Mouse (Mus musculus) forebrain, embryonic 16.5 days (tissue): Measurements from ENCODE around the gene Tefm. TPM values are rescaled to one million over a fixed set of nuclear protein-coding genes. Genes with fewer than 3 reads are reported as not detected.
"Not testable (repeated sequence)": the region's sequence is repeated elsewhere in the genome, so short reads cannot be mapped to it uniquely, and the experiment has no call there.

Experiments
- ATAC-seq: fragments of 200-750 bp; cut with Nextera tagmentation; 2 replicates; pipeline ENCODE4 v1.8.0; 2017; ENCODE audit warnings: mild to moderate bottlenecking, moderate library complexity
- H3K27ac ChIP-seq: fragments of 300-500 bp; sonication (generic); 2 replicates; pipeline ENCODE4 v1.5.1; 2014; ENCODE audit warnings: low read length, control low read depth
- H3K27me3 ChIP-seq: fragments of 300-500 bp; sonication (generic); replicated peaks from 2 replicates; pipeline ENCODE4 v1.6.1; 2014; ENCODE audit warnings: low read length; ENCODE audit not compliant: control insufficient read depth, insufficient read depth
- H3K36me3 ChIP-seq: fragments of 300-500 bp; sonication (generic); 2 replicates; pipeline ENCODE4 v1.6.1; 2014; ENCODE audit not compliant: control insufficient read depth, insufficient read depth
- H3K4me1 ChIP-seq: fragments of 300-500 bp; sonication (generic); replicated peaks from 2 replicates; pipeline ENCODE4 v1.6.1; 2014; ENCODE audit warnings: low read length; ENCODE audit not compliant: control insufficient read depth, insufficient read depth
- H3K4me2 ChIP-seq: fragments of 300-500 bp; sonication (generic); 2 replicates; pipeline ENCODE4 v1.6.1; 2014; ENCODE audit warnings: mild to moderate bottlenecking, low read length, control low read depth
- H3K4me3 ChIP-seq: fragments of 300-500 bp; sonication (generic); replicated peaks from 2 replicates; pipeline ENCODE4 v1.5.1; 2014; ENCODE audit warnings: mild to moderate bottlenecking, low read length, control low read depth
- H3K9ac ChIP-seq: fragments of 300-500 bp; sonication (generic); replicated peaks from 2 replicates; pipeline ENCODE4 v1.6.1; 2014; ENCODE audit warnings: low read depth, low read length, control low read depth
- H3K9me3 ChIP-seq: fragments of 300-500 bp; sonication (generic); 2 replicates; pipeline ENCODE4 v1.6.1; 2016; ENCODE audit warnings: low read length; ENCODE audit not compliant: control insufficient read depth
- WGBS: fragments of 180-500 bp; shearing (Covaris S2); extraction: QIAGEN DNeasy Blood & Tissue Kit; methylation state at CpG from one replicate; pipeline ENCODE4 v1.1.7; 2014; 5-methylcytosine and 5-hydroxymethylcytosine counted together
- polyA plus RNA-seq: library from polyadenylated mRNA; unstranded; fragments of >200 nt; fragmentation: Nextera tagmentation; extraction: Ambion mirVana; gene quantifications from 2 replicates; pipeline ENCODE4 v1.2.1, GENCODE M21; 2015

Gene Tefm
- 24.9 and 27.2 TPM in 2 replicates for polyA plus RNA-seq

DNA sequence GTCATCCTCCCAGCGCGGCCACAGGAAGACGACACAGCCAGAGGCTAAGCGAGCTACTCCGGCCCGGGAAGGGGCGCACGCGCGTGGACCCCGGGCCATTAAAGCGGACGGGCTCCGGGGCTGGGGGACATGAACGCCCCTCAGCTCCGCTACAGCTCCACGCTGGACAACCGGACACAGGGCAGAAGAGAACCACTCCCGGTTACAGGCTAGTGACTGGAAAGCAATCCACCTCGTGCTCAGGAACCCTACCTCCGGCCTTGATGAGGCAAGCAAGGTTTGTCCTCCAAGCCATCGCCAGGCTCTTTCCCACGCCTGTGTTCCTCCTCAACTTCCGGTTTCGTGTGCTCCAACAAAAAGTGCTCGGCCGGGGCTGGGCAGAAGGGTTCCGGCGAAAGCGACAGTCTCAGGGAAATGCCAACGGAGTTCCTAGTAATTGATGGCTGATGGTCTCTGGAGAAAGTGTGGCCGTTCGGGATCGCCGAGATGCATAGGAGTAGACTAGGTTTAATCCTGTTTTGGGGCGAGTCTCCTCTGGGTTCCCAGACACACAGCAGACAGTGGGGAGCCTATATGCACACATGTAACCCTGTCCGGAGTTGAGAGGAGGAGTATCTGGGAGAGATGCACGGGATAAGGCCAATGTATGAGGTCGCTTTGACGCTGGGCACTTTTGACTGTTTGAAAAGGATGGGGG lies at the start of gene Tefm:
Tefm (minus strand) TSS at position 351 of the 697 bp plus-strand sequence.
- peak; percentile 96 for ATAC-seq
- no peaks in the 10 kb centered on the region for H3K27me3 ChIP-seq
- H3K9ac ChIP-seq = peak within 1 kb of the TSS; percentile 82
- no peaks in the 10 kb centered on the region for H3K36me3 ChIP-seq
- H3K9me3 ChIP-seq = no peaks in the 10 kb centered on the region
- H3K4me2 ChIP-seq = peak within 1 kb of the TSS; percentile 68
- peak within 1 kb of the TSS; percentile 71 for H3K4me3 ChIP-seq
- peak within 1 kb of the TSS; percentile 72 for H3K27ac ChIP-seq
- WGBS = under 1% methylated on average over 40 of the region's 40 CpGs
- H3K4me1 ChIP-seq = peaks cover 12% of the 10 kb centered on the region; the same call in 1 of the 2 replicates

DNA sequence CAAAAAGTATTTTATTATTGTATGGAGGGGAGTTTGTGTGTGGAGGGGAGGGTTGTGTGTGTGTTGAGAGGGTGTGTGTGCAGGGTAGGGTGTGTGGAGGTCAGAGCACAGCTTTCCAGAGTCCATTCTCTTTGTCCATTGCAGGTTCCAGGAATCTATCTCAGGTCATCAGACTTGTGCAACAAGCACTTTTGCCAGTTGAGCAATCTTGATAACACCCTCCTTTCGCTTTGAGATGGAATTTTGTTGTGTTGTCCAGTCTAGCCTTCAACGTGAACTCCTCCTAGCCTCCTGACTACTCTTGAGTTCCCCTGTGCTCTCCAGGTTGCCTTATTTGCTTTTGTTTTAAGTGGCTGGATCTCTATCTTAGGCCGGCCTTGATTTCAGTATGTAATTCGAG lies 48.3 kb upstream of the Tefm start:
- Histone ChIP-seq H3K4me1 (no peaks in the 10 kb centered on the region), H3K27me3 (no peaks in the 10 kb centered on the region), H3K4me2 (no peak overlapping the region), H3K9me3 (no peaks in the 10 kb centered on the region), H3K9ac (no peak overlapping the region), H3K4me3 (no peak overlapping the region), H3K27ac (no peak overlapping the region), H3K36me3 (no peaks in the 10 kb centered on the region)
- no peak for ATAC-seq
- WGBS = 81% methylated on average over 4 of the region's 4 CpGs

DNA sequence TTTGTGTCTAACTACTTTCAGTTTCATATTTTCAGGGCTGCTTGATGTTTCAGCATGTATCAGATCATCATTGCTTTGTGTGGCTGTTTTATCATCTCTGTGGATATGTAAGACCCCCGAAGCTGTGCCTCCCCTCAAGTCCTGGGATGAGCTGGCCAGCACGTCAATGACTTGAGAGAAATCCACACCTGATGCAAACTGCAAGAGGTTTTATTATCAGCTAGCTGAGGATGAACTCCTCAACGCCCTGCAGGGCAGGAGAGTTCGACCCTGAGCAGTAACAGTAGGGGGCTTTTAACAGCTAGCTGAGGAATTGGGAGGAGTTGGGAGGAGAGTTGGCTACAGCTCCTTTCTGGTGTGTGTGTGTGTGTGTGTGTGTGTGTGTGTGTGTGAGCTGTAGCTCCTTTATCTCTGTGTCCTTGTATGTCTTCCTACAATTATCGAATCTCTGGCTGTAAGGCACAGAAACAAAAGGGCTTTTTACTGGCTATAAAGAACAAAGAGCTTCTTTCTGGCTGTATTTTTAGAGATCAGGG lies 43.5 kb upstream of the Tefm start:
- H3K4me1 ChIP-seq, H3K4me2 ChIP-seq, H3K36me3 ChIP-seq, H3K9ac ChIP-seq, H3K27me3 ChIP-seq, H3K4me3 ChIP-seq, H3K9me3 ChIP-seq, ATAC-seq, H3K27ac ChIP-seq: not testable (repeated sequence)
- WGBS = 58% methylated on average over 5 of the region's 5 CpGs

DNA sequence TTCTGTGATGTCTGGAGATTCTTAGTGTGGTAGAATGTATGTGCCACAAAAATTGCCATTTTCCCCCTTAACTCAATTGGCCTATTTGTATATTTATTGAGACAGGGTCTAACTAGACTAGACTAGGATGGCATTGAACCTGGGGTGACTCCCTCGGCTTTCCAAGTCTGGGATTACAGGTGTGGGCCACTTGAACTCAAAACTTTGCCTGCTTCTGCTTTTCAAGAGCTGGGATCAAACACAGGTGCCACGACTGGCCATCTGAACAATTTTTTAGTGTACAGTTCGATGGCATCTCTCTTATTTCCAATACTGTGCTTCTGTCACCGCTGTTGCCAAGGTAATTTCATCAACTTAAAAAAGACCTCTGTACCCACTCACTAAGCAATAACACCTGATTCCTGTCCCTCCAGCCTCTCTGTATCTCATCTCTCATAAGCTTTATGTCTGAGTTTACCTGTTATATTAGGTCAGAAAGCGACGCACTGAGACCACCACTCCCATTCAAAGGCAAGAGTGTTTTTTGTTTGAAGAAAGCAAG lies 42.6 kb upstream of the Tefm start:
- no peaks in the 10 kb centered on the region for H3K4me1 ChIP-seq
- no peak for ATAC-seq
- 90% methylated on average over 6 of the region's 6 CpGs for WGBS
- H3K9me3 ChIP-seq = no peaks in the 10 kb centered on the region
- H3K27ac ChIP-seq = no peak overlapping the region
- no peak overlapping the region for H3K9ac ChIP-seq
- H3K4me3 ChIP-seq = no peak overlapping the region; the same call in 1 of the 2 replicates
- no peaks in the 10 kb centered on the region for H3K27me3 ChIP-seq
- no peaks in the 10 kb centered on the region for H3K36me3 ChIP-seq
- no peak overlapping the region; the same call in 1 of the 2 replicates for H3K4me2 ChIP-seq

DNA sequence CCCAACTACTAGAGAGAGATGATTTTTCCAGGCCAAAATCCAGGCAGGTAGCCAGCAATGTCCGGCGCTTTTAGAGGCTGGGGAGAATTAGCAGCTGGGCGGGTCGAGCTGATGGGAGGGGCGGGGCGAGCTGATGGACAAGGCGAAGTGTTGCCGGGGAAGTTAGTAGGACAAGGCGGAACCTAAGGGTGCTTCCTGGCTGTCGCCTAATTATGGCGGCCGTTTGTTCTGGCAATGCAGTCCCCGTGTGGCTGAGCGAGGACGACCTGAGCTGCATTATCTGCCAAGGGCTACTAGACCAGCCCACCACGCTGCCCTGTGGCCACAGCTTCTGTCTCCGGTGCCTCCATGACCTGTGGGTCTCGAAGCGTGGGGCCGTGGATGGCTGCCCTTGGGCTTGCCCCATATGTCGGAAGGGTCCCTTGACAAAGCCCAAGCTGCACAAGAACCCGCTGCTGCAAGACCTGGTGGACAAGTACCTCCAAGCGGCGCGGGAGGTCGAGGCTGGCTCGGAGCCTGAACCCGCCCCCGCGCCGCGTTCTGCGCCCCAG lies 41.8 kb upstream of the Tefm start, which contains the start of gene Rnf135:
Rnf135 (plus strand) TSS at position 147 of the 551 bp plus-strand sequence.
- Histone ChIP-seq H3K27me3 (no peaks in the 10 kb centered on the region), H3K4me2 (peak within 1 kb of the TSS; percentile 67), H3K9ac (peak within 1 kb of the TSS; percentile 49), H3K4me3 (peak within 1 kb of the TSS; percentile 48), H3K27ac (no peak within 1 kb of the TSS), H3K36me3 (no peaks in the 10 kb centered on the region), H3K4me1 (no peaks in the 10 kb centered on the region), H3K9me3 (no peaks in the 10 kb centered on the region)
- peak; percentile 55; the same call in 1 of the 2 replicates for ATAC-seq
- WGBS = under 1% methylated on average over 33 of the region's 33 CpGs

DNA sequence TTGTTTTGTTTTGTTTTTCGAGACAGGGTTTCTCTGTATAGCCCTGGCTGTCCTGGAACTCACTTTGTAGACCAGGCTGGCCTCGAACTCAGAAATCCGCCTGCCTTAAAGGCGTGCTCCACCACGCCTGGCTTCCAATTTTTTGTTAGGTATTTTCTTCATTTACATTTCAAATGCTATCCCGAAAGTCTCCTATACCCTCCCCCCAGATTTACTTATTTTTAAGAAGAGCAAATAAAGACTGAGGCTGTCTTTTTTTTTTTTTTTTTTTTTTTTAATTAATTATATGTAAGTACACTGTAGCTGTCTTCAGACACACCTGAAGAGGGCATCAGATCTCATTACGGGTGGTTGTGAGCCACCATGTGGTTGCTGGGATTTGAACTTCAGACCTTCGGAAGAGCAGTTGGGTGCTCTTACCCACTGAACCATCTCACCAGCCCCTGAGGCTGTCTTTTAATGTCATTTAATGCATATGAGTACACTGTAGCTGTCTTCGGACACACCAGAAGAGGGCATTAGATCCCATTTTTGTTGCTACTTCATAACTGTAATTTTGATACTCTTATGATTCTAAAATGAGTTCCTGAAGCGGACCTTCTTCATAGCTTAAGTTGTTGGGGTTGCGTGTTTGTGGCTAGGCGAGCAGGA lies 41.2 kb upstream of the Tefm start:
- not testable (repeated sequence) for H3K27ac ChIP-seq, H3K27me3 ChIP-seq, H3K36me3 ChIP-seq, H3K9me3 ChIP-seq, ATAC-seq, H3K4me1 ChIP-seq
- Histone ChIP-seq H3K4me3 (peak overlapping the region; percentile 48), H3K9ac (peak overlapping the region; percentile 49), H3K4me2 (peak overlapping the region; percentile 67)
- WGBS = 47% methylated on average over 12 of the region's 12 CpGs

DNA sequence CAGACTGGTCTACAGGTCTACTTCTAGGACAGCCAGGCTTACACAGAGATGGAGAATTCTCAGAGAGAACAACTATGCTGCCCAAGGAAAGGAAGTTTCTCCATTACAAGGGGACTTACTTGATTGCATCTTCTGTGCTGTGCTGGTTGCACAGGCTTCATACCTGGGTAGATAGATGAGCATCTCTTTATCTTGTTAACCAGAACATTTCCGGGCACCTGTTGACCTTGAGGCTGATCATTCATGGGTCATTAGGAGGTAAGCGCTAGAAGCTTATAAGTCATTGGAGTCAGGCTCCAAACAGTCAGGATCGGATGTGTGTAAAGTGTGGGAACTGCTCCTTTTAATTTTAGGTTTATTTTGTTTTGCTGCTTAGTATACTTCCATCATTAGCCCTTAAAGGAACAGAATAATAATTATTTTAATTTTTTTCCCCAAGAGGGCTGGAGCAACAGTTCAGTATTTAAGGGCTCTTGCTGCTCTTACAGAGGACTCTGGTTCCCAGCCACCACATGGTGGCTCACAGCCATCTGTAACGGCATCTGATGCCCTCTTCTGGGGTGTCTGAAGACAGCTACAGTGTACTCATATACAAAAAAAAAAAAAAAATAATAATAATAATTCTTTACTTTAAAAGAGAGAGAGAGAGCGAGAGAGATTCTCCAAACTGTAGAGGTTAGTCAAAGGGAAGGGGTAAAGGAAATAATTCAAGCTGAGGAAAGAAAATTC lies 39.2 kb upstream of the Tefm start:
- Histone ChIP-seq H3K36me3 (no peaks in the 10 kb centered on the region), H3K4me3 (no peak overlapping the region), H3K9me3 (no peaks in the 10 kb centered on the region), H3K9ac (no peak overlapping the region), H3K4me2 (no peak overlapping the region), H3K4me1 (no peaks in the 10 kb centered on the region), H3K27ac (no peak overlapping the region), H3K27me3 (no peaks in the 10 kb centered on the region)
- WGBS = 82% methylated on average over 5 of the region's 5 CpGs
- ATAC-seq = no peak

DNA sequence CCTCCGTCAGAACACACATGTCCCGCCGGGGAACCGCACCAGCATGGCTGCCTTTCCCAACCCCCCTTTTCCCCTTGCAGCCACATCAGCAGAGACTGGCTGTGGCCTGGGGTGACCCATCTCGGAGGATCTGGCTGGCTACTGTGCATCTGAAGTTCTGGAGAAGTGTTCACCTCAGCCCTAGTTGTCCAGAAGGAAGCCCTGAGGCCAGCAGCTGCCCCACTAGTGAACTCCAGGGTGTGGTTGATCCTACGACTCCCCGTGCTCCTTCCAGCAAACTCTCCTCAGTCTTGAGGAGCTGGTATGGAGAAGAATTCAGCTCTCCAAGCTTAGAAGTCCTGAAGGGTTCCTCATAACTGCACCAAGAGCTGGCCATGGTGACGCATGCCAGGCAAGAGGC lies 36.3 kb upstream of the Tefm start:
- Histone ChIP-seq H3K36me3 (no peaks in the 10 kb centered on the region), H3K4me3 (no peak overlapping the region), H3K4me2 (no peak overlapping the region), H3K9me3 (no peaks in the 10 kb centered on the region), H3K9ac (no peak overlapping the region), H3K4me1 (no peaks in the 10 kb centered on the region), H3K27ac (no peak overlapping the region), H3K27me3 (no peaks in the 10 kb centered on the region; the same call in 1 of the 2 replicates)
- ATAC-seq = no peak
- 87% methylated on average over 8 of the region's 8 CpGs for WGBS
